Mouse (Mus musculus): ENCODE measurements around the gene Limk2.

DNA sequence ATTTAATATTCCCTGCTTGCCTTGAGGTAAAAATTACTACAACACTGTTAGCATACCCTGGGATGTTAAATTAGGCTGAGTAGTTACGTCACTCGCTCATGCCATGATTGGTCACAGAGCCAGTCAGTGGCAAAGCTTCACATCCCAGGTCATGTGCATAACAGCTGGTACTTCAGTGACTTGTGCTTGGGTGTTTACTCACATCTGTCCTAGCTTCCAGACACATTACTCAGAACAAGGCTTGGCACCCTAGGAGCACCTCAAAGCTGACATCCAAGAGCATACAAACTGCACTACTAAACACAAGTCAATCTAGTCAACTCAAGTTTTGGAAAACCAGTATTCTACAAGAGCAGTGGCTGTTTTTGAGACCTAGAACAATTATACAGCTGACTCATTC, 34.1 kb upstream of the Limk2 start:
- TF ChIP-seq CTCF (IDR thresholded peaks at IDR 0.05; ENCODE audit: low read depth, low read length) (no peak), POLR2AphosphoS5 (IDR thresholded peaks at IDR 0.05; ENCODE audit: insufficient replicate concordance, low read depth, low read length) (no peak), GATA1 (IDR thresholded peaks at IDR 0.05; ENCODE audit: borderline replicate concordance, low read length) (no peak)

Measured in G1E (cell line).